Mouse (Mus musculus): ENCODE data around the gene Pts.

- TF ChIP-seq CTCF (conservative IDR thresholded peaks at IDR 0.05; ENCODE audit: low read length) (no peak), POU5F1 (IDR thresholded peaks at IDR 0.05; ENCODE audit: borderline replicate concordance, low read length) (no peak)
Measured at GRCm38 (mm10) chr9:50555094-50555446, 26.5 kb upstream of the Pts start, which contains the start of gene Bco2.
